In genomic region chr2:30926381-30926780, GRCm38 (mm10) we compare ENCODE assay signal across 14 mouse cellular contexts. TPM values are rescaled to one million over a fixed set of nuclear protein-coding genes. Genes with fewer than 3 reads are reported as not detected.
DNase-seq lines count a peak whose midpoint lies in the region; ATAC-seq and TF ChIP-seq lines count a peak whose summit lies in the region.
"Had no signal": no experiment of that assay in that cellular context is flagged by ENCODE, and none has a peak within 500 bp of the region (broad histone marks: within the 10 kb centered on the region; RNA-seq: fewer than 3 reads in every experiment).

No protein-coding gene starts in this region.

- no peak overlapping the region for H3K4me2 ChIP-seq in heart, embryonic 16.5 days (ENCODE audit: low read depth, low read length)
- H3K4me2 ChIP-seq in lung, embryonic 15.5 days = 0 out of 2 replicates have a peak overlapping the region, but pooled peaks have one; percentile 24
- H3K4me2 ChIP-seq in liver, embryonic 12.5 days = no peak overlapping the region
- H3K4me2 ChIP-seq: embryonic facial prominence, embryonic 15.5 days had no signal

- no peak for DNase-seq in heart, adult 8-10 months (ENCODE audit: low spot score)
- no peak for DNase-seq in lung, postnatal 14 days
- DNase-seq in 3T3-L1 (ENCODE audit: low read depth, low spot score) (peak; percentile 29), ES-E14 (ENCODE audit: low read depth, low spot score) (no peak)
- DNase-seq: cerebellum, adult 9-11 months; gastrocnemius, postnatal 25 days; midbrain, embryonic 14.5 days had no signal

- no peak for ATAC-seq in heart, embryonic 16.5 days (replicated peaks; ENCODE audit: extremely low read depth, insufficient read depth, low FRiP score)
- 0 out of 2 replicates have a peak, but pooled peaks have one; percentile 13 for ATAC-seq in lung, embryonic 15.5 days (ENCODE audit: borderline replicate concordance, extremely low read depth, low FRiP score, low TSS enrichment)
- no peak for ATAC-seq in liver, embryonic 12.5 days
- ATAC-seq: inflammation-experienced regulatory T-cells, adult 6 months had no signal

- WGBS in heart, embryonic 16.5 days = 69% methylated on average over 4 of the region's 4 CpGs
- 38% methylated on average over 4 of the region's 4 CpGs for WGBS in lung, embryonic 15.5 days
- 66% methylated on average over 4 of the region's 4 CpGs for WGBS in liver, embryonic 12.5 days (ENCODE audit: insufficient replicate concordance)

- H3K9me3 ChIP-seq in heart, embryonic 16.5 days (replicated peaks; ENCODE audit: control insufficient read depth, low read length) = no peaks in the 10 kb centered on the region
- no peaks in the 10 kb centered on the region for H3K9me3 ChIP-seq in lung, embryonic 15.5 days
- H3K9me3 ChIP-seq in ES-E14 (ENCODE audit: control insufficient read depth, insufficient read depth, low read depth, low read length) = no peaks in the 10 kb centered on the region
- H3K9me3 ChIP-seq in liver, embryonic 12.5 days (replicated peaks) = no peaks in the 10 kb centered on the region
- H3K9me3 ChIP-seq: embryonic facial prominence, embryonic 15.5 days had no signal

- no peaks in the 10 kb centered on the region for H3K27me3 ChIP-seq in heart, embryonic 16.5 days (ENCODE audit: control insufficient read depth, insufficient read depth, low read length)
- H3K27me3 ChIP-seq in lung, embryonic 15.5 days = no peaks in the 10 kb centered on the region
- H3K27me3 ChIP-seq in liver, embryonic 12.5 days (replicated peaks) = peaks cover 7% of the 10 kb centered on the region; the same call in 1 of the 2 replicates
- H3K27me3 ChIP-seq: embryonic facial prominence, embryonic 15.5 days had no signal

- H3K9ac ChIP-seq in heart, embryonic 16.5 days (ENCODE audit: low read length) = no peak overlapping the region
- H3K9ac ChIP-seq in lung, embryonic 15.5 days = no peak overlapping the region
- H3K9ac ChIP-seq in ES-E14 (ENCODE audit: insufficient read depth, low read depth, low read length, poor library complexity, severe bottlenecking) = 0 out of 2 replicates have a peak overlapping the region, but pooled peaks have one; percentile 67
- no peak overlapping the region for H3K9ac ChIP-seq in liver, embryonic 12.5 days
- H3K9ac ChIP-seq: embryonic facial prominence, embryonic 15.5 days had no signal

- no peaks in the 10 kb centered on the region for H3K36me3 ChIP-seq in heart, embryonic 16.5 days (ENCODE audit: control insufficient read depth, insufficient read depth)
- no peaks in the 10 kb centered on the region for H3K36me3 ChIP-seq in lung, embryonic 15.5 days
- no peaks in the 10 kb centered on the region for H3K36me3 ChIP-seq in ES-E14 (ENCODE audit: control insufficient read depth, insufficient read depth, low read length, poor library complexity, severe bottlenecking)
- no peaks in the 10 kb centered on the region for H3K36me3 ChIP-seq in liver, embryonic 12.5 days
- H3K36me3 ChIP-seq: embryonic facial prominence, embryonic 15.5 days had no signal

- in situ Hi-C loops in ES-E14 (cut with MboI; ENCODE audit: low sequenced_read_pairs in 2 of 2, unreplicated experiment in 2 of 2) = no loop called here

- H3K4me3 ChIP-seq in heart, embryonic 16.5 days (ENCODE audit: low read length) = no peak overlapping the region
- no peak overlapping the region for H3K4me3 ChIP-seq in lung, embryonic 15.5 days
- H3K4me3 ChIP-seq in ES-E14 (ENCODE audit: insufficient read depth in 1 of 2, low read depth in 1 of 2, low read length in 2 of 2, poor library complexity in 1 of 2, severe bottlenecking in 1 of 2) = no peak overlapping the region
- no peak overlapping the region for H3K4me3 ChIP-seq in liver, embryonic 12.5 days
- H3K4me3 ChIP-seq: embryonic facial prominence, embryonic 15.5 days had no signal

- H3K4me1 ChIP-seq in heart, embryonic 16.5 days (ENCODE audit: control insufficient read depth, insufficient read depth, low read length) = peaks cover 23% of the 10 kb centered on the region
- H3K4me1 ChIP-seq in lung, embryonic 15.5 days = peaks cover 42% of the 10 kb centered on the region
- peaks cover 6 to 29% of the 10 kb centered on the region in 2 experiments for H3K4me1 ChIP-seq in ES-E14 (ENCODE audit: control insufficient read depth in 2 of 2, insufficient read depth in 2 of 2, low read length in 2 of 2, poor library complexity in 1 of 2)
- peaks cover 26% of the 10 kb centered on the region for H3K4me1 ChIP-seq in liver, embryonic 12.5 days

- H3K27ac ChIP-seq in heart, embryonic 16.5 days (ENCODE audit: low read length) = peak overlapping the region; percentile 53
- H3K27ac ChIP-seq in lung, embryonic 15.5 days = peak overlapping the region; percentile 94
- H3K27ac ChIP-seq in ES-E14 (ENCODE audit: insufficient read depth, low read depth, low read length, poor library complexity, severe bottlenecking) = peak overlapping the region; percentile 86
- no peak overlapping the region for H3K27ac ChIP-seq in liver, embryonic 12.5 days
- H3K27ac ChIP-seq: kidney, postnatal 0 days had no signal

TF ChIP-seq in ES-E14, 5 proteins besides CTCF, POLR2A, EP300 and RAD21:
- no peak for TF ChIP-seq HCFC1 (IDR thresholded peaks at IDR 0.05; ENCODE audit: borderline replicate concordance, insufficient read depth, low read length)

RNA-seq across cellular contexts. Expression of gene Ptges, which starts 3.3 kb away (rescaled TPM):
- 1.8 and 2.8 TPM in 2 replicates for polyA plus RNA-seq in heart, embryonic 16.5 days (2015; fragmentation: Nextera tagmentation; extraction: Ambion mirVana)
- 1 to 10 TPM; 1.3 to 3.1 (median 1.9) TPM for total RNA-seq in heart, adult 8-10 months (2022)
- polyA plus RNA-seq in lung, embryonic 15.5 days (2015; fragmentation: Nextera tagmentation; extraction: Ambion mirVana) = 19.3 and 24.1 TPM in 2 replicates
- 25.5 and 30.3 TPM in 2 replicates for total RNA-seq in ES-E14 (2012; rRNA removed)
- 0.25 and 0.63 TPM in 2 replicates for polyA plus RNA-seq in liver, embryonic 12.5 days (2016; fragmentation: Nextera tagmentation; extraction: Ambion mirVana)
- total RNA-seq: MEL had no signal
- polyA plus RNA-seq: inflammation-experienced regulatory T-cells, adult 6 months had no signal

RNA-seq across cellular contexts. Expression of gene Tor1b, which starts 26.4 kb away (rescaled TPM):
- polyA plus RNA-seq in heart, embryonic 16.5 days (2015; fragmentation: Nextera tagmentation; extraction: Ambion mirVana) = 22.8 and 26.3 TPM in 2 replicates
- total RNA-seq in heart, adult 8-10 months (2022) = 10 to 100 TPM; 27.8 to 28.4 (median 28.2) TPM
- polyA plus RNA-seq in lung, embryonic 15.5 days (2015; fragmentation: Nextera tagmentation; extraction: Ambion mirVana) = 38.6 and 38.7 TPM in 2 replicates
- total RNA-seq in ES-E14 (2012; rRNA removed) = 67.8 and 73.5 TPM in 2 replicates
- 21.3 and 21.8 TPM in 2 replicates for polyA plus RNA-seq in liver, embryonic 12.5 days (2016; fragmentation: Nextera tagmentation; extraction: Ambion mirVana)

RNA-seq across cellular contexts. Expression of gene Tor1a, which starts 41.4 kb away (rescaled TPM):
- polyA plus RNA-seq in heart, embryonic 16.5 days (2015; fragmentation: Nextera tagmentation; extraction: Ambion mirVana) = 50.9 and 53.0 TPM in 2 replicates
- 10 to 100 TPM in 2 of 4 experiments, 1 to 10 TPM in 2; 8.3 to 14.3 (median 9.9) TPM for total RNA-seq in heart, adult 8-10 months (2022)
- polyA plus RNA-seq in lung, embryonic 15.5 days (2015; fragmentation: Nextera tagmentation; extraction: Ambion mirVana) = 79.3 and 79.4 TPM in 2 replicates
- 73.6 and 93.0 TPM in 2 replicates for total RNA-seq in ES-E14 (2012; rRNA removed)
- polyA plus RNA-seq in liver, embryonic 12.5 days (2016; fragmentation: Nextera tagmentation; extraction: Ambion mirVana) = 46.2 and 51.8 TPM in 2 replicates

RNA-seq across cellular contexts. Expression of gene BC005624, which starts 55.6 kb away (rescaled TPM):
- polyA plus RNA-seq in heart, embryonic 16.5 days (2015; fragmentation: Nextera tagmentation; extraction: Ambion mirVana) = 38.1 and 42.5 TPM in 2 replicates
- 10 to 100 TPM; 20.1 to 28.3 (median 24.1) TPM for total RNA-seq in heart, adult 8-10 months (2022)
- 55.6 and 56.9 TPM in 2 replicates for polyA plus RNA-seq in lung, embryonic 15.5 days (2015; fragmentation: Nextera tagmentation; extraction: Ambion mirVana)
- 36.6 and 48.8 TPM in 2 replicates for total RNA-seq in ES-E14 (2012; rRNA removed)
- polyA plus RNA-seq in liver, embryonic 12.5 days (2016; fragmentation: Nextera tagmentation; extraction: Ambion mirVana) = 36.9 and 41.2 TPM in 2 replicates

RNA-seq across cellular contexts. Expression of gene Usp20, which starts 55.7 kb away (rescaled TPM):
- polyA plus RNA-seq in heart, embryonic 16.5 days (2015; fragmentation: Nextera tagmentation; extraction: Ambion mirVana) = 41.7 and 49.3 TPM in 2 replicates
- 10 to 100 TPM; 53.8 to 62.3 (median 59.7) TPM for total RNA-seq in heart, adult 8-10 months (2022)
- 14.8 and 16.6 TPM in 2 replicates for polyA plus RNA-seq in lung, embryonic 15.5 days (2015; fragmentation: Nextera tagmentation; extraction: Ambion mirVana)
- 8.5 and 12.8 TPM in 2 replicates for total RNA-seq in ES-E14 (2012; rRNA removed)
- polyA plus RNA-seq in liver, embryonic 12.5 days (2016; fragmentation: Nextera tagmentation; extraction: Ambion mirVana) = 7.6 and 8.4 TPM in 2 replicates
